Mouse (Mus musculus): ENCODE results near the gene Tarbp2.

Tarbp2 gene

GRCm38 (mm10) chr15:102505073-102505769 is 12.8 kb upstream of the Tarbp2 start:
- DNase-seq (ENCODE audit: low read depth, low spot score) = no peak

GRCm38 (mm10) chr15:102505770-102506463 is 12.1 kb upstream of the Tarbp2 start:
- DNase-seq (ENCODE audit: low read depth, low spot score) = no peak

- DNase-seq (ENCODE audit: low read depth, low spot score) = no peak
Measured at GRCm38 (mm10) chr15:102506464-102506830, 11.5 kb upstream of the Tarbp2 start.

- DNase-seq (ENCODE audit: low read depth, low spot score) = no peak
Measured at GRCm38 (mm10) chr15:102506864-102507263, 11.1 kb upstream of the Tarbp2 start.

- no peak for DNase-seq (ENCODE audit: low read depth, low spot score)
Measured at GRCm38 (mm10) chr15:102507561-102507960, 10.4 kb upstream of the Tarbp2 start.

GRCm38 (mm10) chr15:102508336-102508735 is 9.7 kb upstream of the Tarbp2 start:
- DNase-seq (ENCODE audit: low read depth, low spot score) = no peak

- DNase-seq (ENCODE audit: low read depth, low spot score) = no peak
Measured at GRCm38 (mm10) chr15:102510110-102510509, 7.9 kb upstream of the Tarbp2 start.

- DNase-seq (ENCODE audit: low read depth, low spot score) = peak; percentile 75
Measured at GRCm38 (mm10) chr15:102510590-102511284, 7.3 kb upstream of the Tarbp2 start.

- no peak for DNase-seq (ENCODE audit: low read depth, low spot score)
Measured at GRCm38 (mm10) chr15:102511285-102511833, 6.6 kb upstream of the Tarbp2 start.

- DNase-seq (ENCODE audit: low read depth, low spot score) = no peak
Measured at GRCm38 (mm10) chr15:102512010-102512409, 6.0 kb upstream of the Tarbp2 start.

- no peak for DNase-seq (ENCODE audit: low read depth, low spot score)
Measured at GRCm38 (mm10) chr15:102512471-102512870, 5.5 kb upstream of the Tarbp2 start.

GRCm38 (mm10) chr15:102513004-102513403 is 5.0 kb upstream of the Tarbp2 start:
- no peak for DNase-seq (ENCODE audit: low read depth, low spot score)

GRCm38 (mm10) chr15:102515261-102515660 is 2.7 kb upstream of the Tarbp2 start:
- no peak for DNase-seq (ENCODE audit: low read depth, low spot score)

- DNase-seq (ENCODE audit: low read depth, low spot score) = no peak
Measured at GRCm38 (mm10) chr15:102515791-102516190, 2.2 kb upstream of the Tarbp2 start.

GRCm38 (mm10) chr15:102516293-102516692 is 1.7 kb upstream of the Tarbp2 start:
- no peak for DNase-seq (ENCODE audit: low read depth, low spot score)

GRCm38 (mm10) chr15:102516728-102517404 is 1.1 kb upstream of the Tarbp2 start, which contains the start of gene Map3k12:
Gene Map3k12 (minus strand): TSS chr15:102517064.
- DNase-seq (ENCODE audit: low read depth, low spot score) = peak; percentile 57

- DNase-seq (ENCODE audit: low read depth, low spot score) = no peak
Measured at GRCm38 (mm10) chr15:102517631-102517975, 389 bp upstream of the Tarbp2 start.

GRCm38 (mm10) chr15:102518859-102519201 is 838 bp downstream of the Tarbp2 start:
- DNase-seq (ENCODE audit: low read depth, low spot score) = no peak

- no peak for DNase-seq (ENCODE audit: low read depth, low spot score)
Measured at GRCm38 (mm10) chr15:102519211-102520141, 1.5 kb downstream of the Tarbp2 start.

- no peak for DNase-seq (ENCODE audit: low read depth, low spot score)
Measured at GRCm38 (mm10) chr15:102520416-102520815, 2.4 kb downstream of the Tarbp2 start.

GRCm38 (mm10) chr15:102521480-102521879 is 3.5 kb downstream of the Tarbp2 start:
- no peak for DNase-seq (ENCODE audit: low read depth, low spot score)

Measured in skeletal muscle tissue, adult 2 months (tissue).